Mouse (Mus musculus) liver, embryonic 16.5 days (tissue): ENCODE measurements around the gene Styk1. TPM values are rescaled to one million over a fixed set of nuclear protein-coding genes. Genes with fewer than 3 reads are reported as not detected.
A peak's percentile ranks its signal among the peaks of the same experiment; 100 is the strongest.
"Not testable (repeated sequence)": the region's sequence is repeated elsewhere in the genome, so short reads cannot be mapped to it uniquely, and the experiment has no call there.

ENCODE experiments used
- ATAC-seq: fragments of 200-750 bp; cut with Nextera tagmentation; 2 replicates; pipeline ENCODE4 v1.8.0; 2017; ENCODE audit warnings: low read depth, mild to moderate bottlenecking, moderate number of reproducible peaks, moderate library complexity
- H3K27ac ChIP-seq: fragments of 300-500 bp; sonication (generic); 2 replicates; pipeline ENCODE4 v1.5.1; 2014; ENCODE audit warnings: mild to moderate bottlenecking, low read length
- H3K27me3 ChIP-seq: fragments of 300-500 bp; sonication (generic); 2 replicates; pipeline ENCODE4 v1.6.1; 2014; ENCODE audit warnings: low read depth, low read length, mixed read lengths; ENCODE audit not compliant: control insufficient read depth, insufficient read depth
- H3K36me3 ChIP-seq: fragments of 300-500 bp; sonication (generic); 2 replicates; pipeline ENCODE4 v1.6.1; 2014; ENCODE audit warnings: mild to moderate bottlenecking; ENCODE audit not compliant: control insufficient read depth, insufficient read depth
- H3K4me1 ChIP-seq: fragments of 300-500 bp; sonication (generic); 2 replicates; pipeline ENCODE4 v1.6.1; 2014; ENCODE audit warnings: low read depth, low read length, mixed read lengths; ENCODE audit not compliant: control insufficient read depth
- H3K4me2 ChIP-seq: fragments of 300-500 bp; sonication (generic); 2 replicates; pipeline ENCODE4 v1.6.1; 2014; ENCODE audit warnings: low read depth, low read length, mixed read lengths
- H3K4me3 ChIP-seq: fragments of 300-500 bp; sonication (generic); 2 replicates; pipeline ENCODE4 v1.5.1; 2014; ENCODE audit warnings: low read depth, mild to moderate bottlenecking, low read length
- H3K9ac ChIP-seq: fragments of 300-500 bp; sonication (generic); 2 replicates; pipeline ENCODE4 v1.6.1; 2014; ENCODE audit warnings: low read depth, low read length
- H3K9me3 ChIP-seq: fragments of 300-500 bp; sonication (generic); replicated peaks from 2 replicates; pipeline ENCODE4 v1.6.1; 2016; ENCODE audit warnings: low read length; ENCODE audit not compliant: control insufficient read depth
- WGBS: fragments of 180-500 bp; shearing (Covaris S2); extraction: QIAGEN DNeasy Blood & Tissue Kit; methylation state at CpG from one replicate; pipeline ENCODE4 v1.1.7; 2014; ENCODE audit not compliant: insufficient replicate concordance; 5-methylcytosine and 5-hydroxymethylcytosine counted together
- polyA plus RNA-seq: library from polyadenylated mRNA; unstranded; fragments of >200 nt; fragmentation: Nextera tagmentation; extraction: Ambion mirVana; gene quantifications from 2 replicates; pipeline ENCODE4 v1.2.1, GENCODE M21; 2015

Styk1 gene
- polyA plus RNA-seq, 1 experiment from 2014 or later, result 1.1 TPM

GRCm38 (mm10) chr6:131304776-131305175, 48.6 kb downstream of the Styk1 start:
- peak; percentile 69 for ATAC-seq
- H3K4me1 ChIP-seq, result no peaks in the 10 kb centered on the region
- no peaks in the 10 kb centered on the region for H3K36me3 ChIP-seq
- H3K9ac ChIP-seq, result no peak overlapping the region
- no peak overlapping the region for H3K27ac ChIP-seq
- 46% methylated on average over 3 of the region's 3 CpGs for WGBS
- H3K9me3 ChIP-seq, result no peaks in the 10 kb centered on the region
- H3K27me3 ChIP-seq, result no peaks in the 10 kb centered on the region
- no peak overlapping the region for H3K4me3 ChIP-seq
- H3K4me2 ChIP-seq, result no peak overlapping the region

DNA sequence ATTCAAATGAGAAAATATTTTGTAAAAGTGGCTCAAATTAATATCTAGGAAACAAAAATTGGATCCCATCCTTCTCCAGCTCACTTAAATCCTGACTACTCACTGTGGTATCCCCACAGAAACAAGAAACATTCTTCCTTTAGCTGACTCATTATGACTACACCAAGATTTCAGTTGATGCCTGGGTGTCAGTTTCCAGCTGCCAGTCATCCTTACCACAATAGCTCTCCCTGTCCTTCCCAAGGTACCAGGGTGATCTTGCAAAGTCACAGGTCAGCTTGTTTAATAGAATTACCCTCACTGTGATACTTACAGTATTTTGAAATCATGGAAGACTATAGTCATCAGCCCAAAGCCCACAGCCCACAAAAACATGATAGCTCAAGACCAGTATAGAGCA, 54.9 kb downstream of the Styk1 start:
- no peak overlapping the region for H3K9ac ChIP-seq
- no peak overlapping the region for H3K4me3 ChIP-seq
- H3K27ac ChIP-seq, result no peak overlapping the region
- no peak overlapping the region for H3K4me2 ChIP-seq
- H3K36me3 ChIP-seq, result no peaks in the 10 kb centered on the region
- H3K4me1 ChIP-seq, result peaks cover 3% of the 10 kb centered on the region
- no peaks in the 10 kb centered on the region for H3K27me3 ChIP-seq
- ATAC-seq, result no peak
- H3K9me3 ChIP-seq, result no peaks in the 10 kb centered on the region

GRCm38 (mm10) chr6:131294435-131295112, 58.8 kb downstream of the Styk1 start:
- Histone ChIP-seq H3K36me3 (no peaks in the 10 kb centered on the region), H3K27ac (no peak overlapping the region; the same call in 1 of the 2 replicates), H3K4me2 (no peak overlapping the region), H3K4me1 (peaks cover 14% of the 10 kb centered on the region), H3K9me3 (no peaks in the 10 kb centered on the region), H3K4me3 (no peak overlapping the region), H3K9ac (no peak overlapping the region), H3K27me3 (no peaks in the 10 kb centered on the region)
- 64% methylated on average over 5 of the region's 5 CpGs for WGBS
- peak; percentile 32; the same call in 1 of the 2 replicates for ATAC-seq

DNA sequence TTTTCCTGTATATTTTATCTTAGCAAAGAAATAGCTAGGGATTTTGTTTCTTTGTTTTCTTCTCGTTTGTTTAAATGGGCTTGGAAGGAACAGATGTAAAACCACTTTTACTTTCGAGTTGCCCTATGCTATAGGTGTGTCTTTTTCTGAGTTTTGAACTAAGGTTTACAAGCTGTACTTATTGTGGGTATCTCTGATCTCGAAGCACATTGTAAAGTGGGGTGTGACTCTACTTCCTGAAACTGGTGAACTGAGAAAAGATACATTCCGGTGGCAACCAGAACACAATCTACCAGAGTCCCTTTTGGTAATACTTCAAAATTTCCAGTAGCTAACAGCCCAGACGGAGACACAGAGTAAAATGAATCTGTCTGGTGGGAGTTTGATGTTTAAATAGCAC, 59.5 kb downstream of the Styk1 start:
- Histone ChIP-seq H3K4me1 (peaks cover 14% of the 10 kb centered on the region), H3K4me3 (no peak overlapping the region), H3K9me3 (no peaks in the 10 kb centered on the region), H3K27ac (peak overlapping the region; percentile 37; the same call in 1 of the 2 replicates), H3K4me2 (peak overlapping the region; percentile 82; the same call in 1 of the 2 replicates), H3K36me3 (no peaks in the 10 kb centered on the region), H3K9ac (no peak overlapping the region), H3K27me3 (no peaks in the 10 kb centered on the region)
- 53% methylated on average over 5 of the region's 5 CpGs for WGBS
- ATAC-seq, result no peak

DNA sequence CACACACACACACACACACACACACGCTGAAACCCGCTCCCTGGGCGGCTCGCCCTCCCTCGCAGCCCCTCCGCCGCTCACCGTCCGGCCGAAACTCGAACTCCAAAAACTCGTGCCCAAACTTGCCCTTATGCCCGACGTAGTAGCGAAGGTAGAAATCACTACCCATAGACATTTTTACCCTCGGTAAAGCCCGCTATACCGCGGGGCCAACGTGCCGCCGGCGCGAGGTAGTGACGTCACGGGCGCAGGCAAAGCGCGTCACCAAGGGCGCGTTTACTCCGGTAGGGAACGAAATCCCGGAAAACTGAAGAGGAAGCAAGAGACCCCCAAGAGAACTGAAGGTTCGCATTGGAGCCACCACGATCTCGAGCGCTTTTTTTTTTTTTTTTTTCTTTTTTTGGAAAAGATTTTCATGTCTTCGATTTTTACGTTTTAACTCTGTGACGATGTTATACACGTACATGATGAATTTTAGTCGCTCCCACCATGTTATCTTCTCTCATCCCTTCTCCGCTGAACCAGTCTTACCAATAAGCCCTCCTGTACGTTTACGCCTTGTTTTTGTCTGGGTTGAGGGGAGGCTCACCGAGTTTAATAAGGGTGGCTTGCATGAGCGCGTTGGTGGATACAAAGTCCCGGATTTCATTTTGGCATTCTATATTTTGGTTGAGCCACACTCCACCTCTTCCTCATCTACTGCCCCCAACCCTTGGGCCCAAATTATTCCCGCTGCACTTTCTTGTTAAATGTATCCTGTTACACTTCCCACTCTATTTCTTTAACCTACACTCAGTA, 60.2 kb downstream of the Styk1 start, which contains the start of gene Magohb:
Gene Magohb, minus strand, starts transcription at position 254 of the 798 bp plus-strand sequence.
- Histone ChIP-seq H3K36me3 (no peaks in the 10 kb centered on the region), H3K9me3 (no peaks in the 10 kb centered on the region), H3K4me2 (peak within 1 kb of the TSS; percentile 82), H3K4me3 (peak within 1 kb of the TSS; percentile 85), H3K4me1 (peaks cover 14% of the 10 kb centered on the region), H3K9ac (peak within 1 kb of the TSS; percentile 76), H3K27me3 (no peaks in the 10 kb centered on the region), H3K27ac (peak within 1 kb of the TSS; percentile 61)
- peak; percentile 84 for ATAC-seq
- WGBS, result 4% methylated on average over 50 of the region's 51 CpGs

- peak; percentile 39 for ATAC-seq
- H3K9ac ChIP-seq, result peak overlapping the region; percentile 76
- peak overlapping the region; percentile 82 for H3K4me2 ChIP-seq
- H3K4me3 ChIP-seq, result peak overlapping the region; percentile 85
- H3K27ac ChIP-seq, result peak overlapping the region; percentile 61
- peaks cover 14% of the 10 kb centered on the region for H3K4me1 ChIP-seq
- no peaks in the 10 kb centered on the region for H3K27me3 ChIP-seq
- WGBS, result 20% methylated on average over 10 of the region's 10 CpGs
- H3K9me3 ChIP-seq, result no peaks in the 10 kb centered on the region
- H3K36me3 ChIP-seq, result no peaks in the 10 kb centered on the region
Observed at GRCm38 (mm10) chr6:131292276-131292990, 61.0 kb downstream of the Styk1 start.

GRCm38 (mm10) chr6:131290430-131290829, 63.0 kb downstream of the Styk1 start:
- Histone ChIP-seq H3K4me1 (peaks cover 14% of the 10 kb centered on the region), H3K9me3 (no peaks in the 10 kb centered on the region), H3K4me3 (no peak overlapping the region), H3K36me3 (no peaks in the 10 kb centered on the region), H3K27me3 (no peaks in the 10 kb centered on the region), H3K9ac (no peak overlapping the region), H3K27ac (no peak overlapping the region), H3K4me2 (no peak overlapping the region)
- WGBS, result 7% methylated on average over 2 of the region's 2 CpGs
- ATAC-seq, result no peak

DNA sequence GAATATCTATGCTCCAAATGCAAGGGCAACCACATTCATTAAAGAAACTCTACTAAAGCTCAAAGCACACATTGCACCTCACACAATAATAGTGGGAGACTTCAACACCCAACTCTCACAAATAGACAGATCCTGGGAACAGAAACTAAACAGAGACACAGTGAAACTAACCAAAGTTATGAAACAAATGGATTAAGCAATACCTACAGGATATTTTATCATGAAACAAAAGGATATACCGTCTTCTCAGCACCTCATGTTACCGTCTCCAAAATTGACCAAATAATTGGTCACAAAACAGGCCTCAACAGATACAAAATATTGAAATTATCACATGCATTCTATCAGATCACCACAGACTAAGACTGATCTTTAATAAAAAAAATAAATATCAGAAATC, 75.2 kb downstream of the Styk1 start:
- not testable (repeated sequence) for H3K4me2 ChIP-seq, H3K27me3 ChIP-seq, ATAC-seq, H3K4me1 ChIP-seq, H3K36me3 ChIP-seq, H3K4me3 ChIP-seq, H3K9me3 ChIP-seq, H3K27ac ChIP-seq, H3K9ac ChIP-seq
- 64% methylated on average over 2 of the region's 2 CpGs for WGBS
